Mouse (Mus musculus) mature B cell (primary cell): ENCODE data around the gene 1110025L11Rik.
"Not testable (repeated sequence)": the region's sequence is repeated elsewhere in the genome, so short reads cannot be mapped to it uniquely, and the experiment has no call there.

Source experiments
- in situ Hi-C: fragments of 300-500 bp; cut with MboI; formaldehyde crosslinking; loops from 2 replicates; pipeline ENCODE4 v1.14.3; 2019

Gene 1110025L11Rik

DNA sequence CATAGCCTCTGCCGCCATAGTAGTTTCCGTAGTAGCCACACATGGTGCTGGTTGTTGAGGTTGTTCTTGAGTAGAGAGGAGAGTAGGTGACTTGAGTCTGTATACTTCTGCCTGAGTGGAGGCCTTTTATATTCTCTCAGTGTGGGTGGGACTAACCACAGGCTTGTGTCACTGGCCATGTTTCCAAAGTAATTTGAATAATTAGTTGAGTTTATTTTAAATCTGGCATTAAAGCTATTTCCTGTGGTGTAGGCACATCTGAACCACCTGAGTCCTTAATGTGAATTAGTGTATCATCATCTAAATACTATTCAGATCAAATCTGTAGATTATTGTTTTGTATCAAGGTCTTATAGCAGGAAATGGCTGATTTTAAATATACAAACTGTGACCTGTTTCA, at the start of gene 1110025L11Rik:
TSS of gene 1110025L11Rik (minus strand) at position 101 of the 400 bp plus-strand sequence.
- in situ Hi-C loops, result not testable (repeated sequence)

DNA sequence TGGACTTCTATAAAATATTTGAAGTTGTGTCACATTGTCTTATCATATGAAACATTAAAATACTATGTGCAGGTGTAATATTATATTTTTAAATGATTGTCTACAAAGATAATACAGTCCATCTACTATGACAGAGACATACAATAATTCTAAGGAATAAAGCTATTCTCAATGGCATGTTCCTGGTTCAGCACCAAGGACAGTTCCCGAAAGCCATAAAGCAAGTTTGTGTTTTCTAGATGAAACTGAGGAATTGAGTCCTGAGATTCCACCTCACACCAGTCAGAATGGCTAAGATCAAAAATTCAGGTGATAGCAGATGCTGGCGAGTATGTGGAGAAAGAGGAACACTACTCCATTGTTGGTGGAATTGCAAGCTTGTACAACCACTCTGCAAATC, 7.2 kb upstream of the 1110025L11Rik start:
- in situ Hi-C loops, result not testable (repeated sequence)

DNA sequence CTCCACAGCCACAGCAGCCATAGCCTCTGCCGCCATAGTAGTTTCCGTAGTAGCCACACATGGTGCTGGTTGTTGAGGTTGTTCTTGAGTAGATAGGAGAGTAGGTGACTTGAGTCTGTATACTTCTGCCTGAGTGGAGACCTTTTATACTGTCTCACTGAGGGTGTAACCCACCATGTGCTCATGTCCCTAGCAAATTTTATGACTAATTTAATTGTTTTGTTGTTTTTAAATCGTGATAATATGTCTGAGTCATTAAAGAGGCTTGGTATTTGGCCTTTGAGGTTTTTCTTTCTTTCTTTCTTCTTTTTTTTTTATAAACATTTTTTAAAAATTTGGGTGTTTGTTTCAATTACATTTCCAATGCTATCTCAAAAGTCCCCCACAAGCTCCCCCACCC, 16.0 kb downstream of the 1110025L11Rik start, which contains the start of gene Krtap6-5:
TSS of gene Krtap6-5 (minus strand) at position 101 of the 400 bp plus-strand sequence.
- in situ Hi-C loops, result no loop called here

DNA sequence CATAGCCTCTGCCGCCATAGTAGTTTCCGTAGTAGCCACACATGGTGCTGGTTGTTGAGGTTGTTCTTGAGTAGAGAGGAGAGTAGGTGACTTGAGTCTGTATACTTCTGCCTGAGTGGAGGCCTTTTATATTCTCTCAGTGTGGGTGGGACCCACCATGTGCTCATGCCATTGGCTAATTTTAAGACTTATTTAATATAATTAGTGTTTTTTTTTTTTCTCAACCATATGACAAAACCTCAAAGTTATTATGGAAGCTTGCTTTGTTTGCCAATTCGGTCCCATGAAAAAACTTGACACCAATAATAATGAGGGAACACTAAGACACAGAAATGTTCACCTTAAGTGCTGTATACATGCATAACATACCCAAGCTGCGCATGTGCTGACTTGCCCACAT, 22.4 kb downstream of the 1110025L11Rik start, which contains the start of gene Gm10228:
TSS of gene Gm10228 (minus strand) at position 101 of the 400 bp plus-strand sequence.
- in situ Hi-C loops, result not testable (repeated sequence)

DNA sequence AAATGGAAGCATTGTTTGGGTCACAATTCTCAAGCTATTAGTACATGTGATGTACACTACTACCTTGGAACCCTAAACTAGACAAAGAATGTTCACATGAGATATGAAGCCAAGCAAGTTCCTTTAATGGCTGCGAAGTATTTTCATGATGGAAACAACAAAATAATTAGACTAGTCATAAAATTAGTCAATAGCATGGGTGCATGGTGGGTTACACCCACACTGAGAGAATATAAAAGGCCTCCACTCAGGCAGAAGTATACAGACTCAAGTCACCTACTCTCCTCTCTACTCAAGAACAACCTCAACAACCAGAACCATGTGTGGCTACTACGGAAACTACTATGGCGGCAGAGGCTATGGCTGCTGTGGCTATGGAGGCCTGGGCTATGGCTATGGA, 32.4 kb downstream of the 1110025L11Rik start, which contains the start of gene Krtap6-1:
TSS of gene Krtap6-1 (plus strand) at position 301 of the 400 bp plus-strand sequence.
- in situ Hi-C loops, result not testable (repeated sequence)

DNA sequence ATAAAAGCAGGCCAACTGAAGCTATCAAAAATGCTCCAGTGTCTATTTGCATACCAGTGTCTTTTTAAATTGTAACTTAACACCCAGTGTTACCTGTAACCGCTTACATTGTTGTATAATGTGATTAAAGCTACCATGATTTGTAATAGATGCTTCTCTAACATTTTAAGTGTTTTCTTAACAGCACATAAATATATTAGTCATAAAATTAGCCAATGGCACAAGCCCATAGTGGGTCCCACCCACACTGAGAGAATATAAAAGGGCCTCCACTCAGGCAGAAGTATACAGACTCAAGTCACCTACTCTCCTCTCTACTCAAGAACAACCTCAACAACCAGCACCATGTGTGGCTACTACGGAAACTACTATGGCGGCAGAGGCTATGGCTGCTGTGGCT, 48.8 kb downstream of the 1110025L11Rik start, which contains the start of gene Gm10229:
TSS of gene Gm10229 (plus strand) at position 301 of the 400 bp plus-strand sequence.
- in situ Hi-C loops, result not testable (repeated sequence)

DNA sequence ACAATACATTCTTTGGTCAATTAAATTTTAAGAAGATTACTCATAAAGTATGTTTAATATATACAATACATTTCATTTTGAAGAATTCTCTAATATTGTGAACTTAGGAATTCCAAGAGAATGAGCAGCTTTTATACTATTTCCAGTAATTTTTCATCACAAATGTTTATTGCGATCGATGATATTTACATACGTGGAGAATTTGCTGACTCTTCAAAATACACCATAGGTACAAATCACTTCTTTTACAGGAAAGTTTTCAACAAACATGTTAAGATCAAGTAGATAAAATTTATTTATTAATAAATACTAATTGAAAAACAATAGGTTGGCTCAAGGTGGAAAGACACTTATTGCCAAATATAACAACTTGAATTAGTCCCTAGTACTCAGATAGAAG, 49.8 kb downstream of the 1110025L11Rik start:
- in situ Hi-C loops, result no loop called here
